19 mouse cellular contexts compared by ENCODE assay signal in genomic region chr8:47388171-47388570, GRCm38 (mm10). TPM values are rescaled to one million over a fixed set of nuclear protein-coding genes. Genes with fewer than 3 reads are reported as not detected.
DNase-seq lines count a peak whose midpoint lies in the region; TF ChIP-seq lines count a peak whose summit lies in the region.
"Had no signal": no experiment of that assay in that cellular context is flagged by ENCODE, and none has a peak within 500 bp of the region (broad histone marks: within the 10 kb centered on the region; RNA-seq: fewer than 3 reads in every experiment).

No protein-coding gene starts in this region.

- H3K27ac ChIP-seq in ES-E14 (ENCODE audit: insufficient read depth, low read depth, low read length, poor library complexity, severe bottlenecking): no peak overlapping the region
- H3K27ac ChIP-seq: hindbrain, embryonic 15.5 days; intestine, embryonic 15.5 days; limb, embryonic 12.5 days; liver, embryonic 14.5 days; lung, embryonic 15.5 days; midbrain, embryonic 13.5 days; neural tube, embryonic 13.5 days had no signal

- peaks cover 2 to 20% of the 10 kb centered on the region in 2 experiments; a peak in 1 of 4 replicates for H3K4me1 ChIP-seq in ES-E14 (ENCODE audit: control insufficient read depth in 2 of 2, insufficient read depth in 2 of 2, low read length in 2 of 2, poor library complexity in 1 of 2)
- H3K4me1 ChIP-seq: hindbrain, embryonic 15.5 days; intestine, embryonic 15.5 days; midbrain, embryonic 13.5 days had no signal

- H3K4me3 ChIP-seq in ES-E14 (ENCODE audit: insufficient read depth in 1 of 2, low read depth in 1 of 2, low read length in 2 of 2, poor library complexity in 1 of 2, severe bottlenecking in 1 of 2): peak overlapping the region in 1 of 2 experiments; percentile 20; a peak in 1 of 4 replicates
- H3K4me3 ChIP-seq: hindbrain, embryonic 15.5 days; intestine, embryonic 15.5 days; limb, embryonic 12.5 days; lung, embryonic 15.5 days; midbrain, embryonic 13.5 days; neural tube, embryonic 13.5 days had no signal

- no peaks in the 10 kb centered on the region for H3K9me3 ChIP-seq in ES-E14 (ENCODE audit: control insufficient read depth, insufficient read depth, low read depth, low read length)
- H3K9me3 ChIP-seq: hindbrain, embryonic 15.5 days; intestine, embryonic 15.5 days; limb, embryonic 12.5 days; lung, embryonic 15.5 days; midbrain, embryonic 13.5 days; neural tube, embryonic 13.5 days had no signal

- H3K9ac ChIP-seq in ES-E14 (ENCODE audit: insufficient read depth, low read depth, low read length, poor library complexity, severe bottlenecking): 0 out of 2 replicates have a peak overlapping the region, but pooled peaks have one; percentile 0
- H3K9ac ChIP-seq: hindbrain, embryonic 15.5 days; intestine, embryonic 15.5 days; limb, embryonic 12.5 days; liver, embryonic 14.5 days; lung, embryonic 15.5 days; midbrain, embryonic 13.5 days; neural tube, embryonic 13.5 days had no signal

- DNase-seq in adrenal gland, postnatal 36 days: peak; percentile 8 to 20
- DNase-seq in adrenal gland, postnatal 4 days (ENCODE audit: low spot score in 2 of 2): no peak
- peak; percentile 31 for DNase-seq in kidney, adult 11 months
- no peak for DNase-seq in kidney, adult 9 months
- DNase-seq in ES-E14 (ENCODE audit: low read depth, low spot score): no peak
- DNase-seq in kidney, postnatal 25 days: peak; percentile 28 to 70
- no peak for DNase-seq in right cerebral cortex, postnatal 25 days
- DNase-seq: cerebellum, adult 2 months; cerebellum, postnatal 36 days; heart, postnatal 4 days; spleen, adult 18-20 months; thymus, postnatal 4 days had no signal

- H3K36me3 ChIP-seq in ES-E14 (ENCODE audit: control insufficient read depth, insufficient read depth, low read length, poor library complexity, severe bottlenecking): no peaks in the 10 kb centered on the region
- H3K36me3 ChIP-seq: hindbrain, embryonic 15.5 days; intestine, embryonic 15.5 days; limb, embryonic 12.5 days; lung, embryonic 15.5 days; midbrain, embryonic 13.5 days; neural tube, embryonic 13.5 days had no signal

- in situ Hi-C loops in ES-E14 (cut with MboI; ENCODE audit: low sequenced_read_pairs in 2 of 2, unreplicated experiment in 2 of 2): no loop called here

TF ChIP-seq in ES-E14, 5 proteins besides CTCF, POLR2A, EP300 and RAD21:
- TF ChIP-seq ZNF384 (IDR thresholded peaks at IDR 0.05; ENCODE audit: low read depth, low read length) (no peak), MAFK (IDR thresholded peaks at IDR 0.05; ENCODE audit: insufficient read depth, low read depth, low read length) (no peak), ZC3H11A (IDR thresholded peaks at IDR 0.05; ENCODE audit: borderline replicate concordance, low read depth, low read length) (no peak), CHD2 (IDR thresholded peaks at IDR 0.05; ENCODE audit: low read depth, low read length) (no peak), HCFC1 (IDR thresholded peaks at IDR 0.05; ENCODE audit: borderline replicate concordance, insufficient read depth, low read length) (no peak)

RNA-seq across cellular contexts. Expression of gene Stox2, which starts 58.0 kb away (rescaled TPM):
- 10 to 100 TPM; 11.4 to 14.3 TPM for total RNA-seq in adrenal gland, postnatal 36 days (2021)
- 10 to 100 TPM; 20.3 to 23.1 TPM for total RNA-seq in adrenal gland, postnatal 4 days (2021)
- 6.8 and 8.2 TPM in 2 replicates for total RNA-seq in ES-E14 (2012; rRNA removed)

Comparison
In these comparisons a context has a peak if more than half of its experiments do, and no peak if none do; other contexts are left out.
1. DNase-seq: peak in adrenal gland, postnatal 36 days (2 of 2), kidney, adult 11 months (single experiment) and kidney, postnatal 25 days (2 of 2); none in adrenal gland, postnatal 4 days (0 of 2), kidney, adult 9 months (single experiment), ES-E14 (single experiment) and right cerebral cortex, postnatal 25 days (single experiment).